Mouse (Mus musculus) ES-E14 (cell line): Measurements from ENCODE around the gene Grm4. TPM values are rescaled to one million over a fixed set of nuclear protein-coding genes. Genes with fewer than 3 reads are reported as not detected.

Source experiments
- DNase-seq: peaks from one replicate; pipeline ENCODE4 v3.0.0-alpha.2; 2013; ENCODE audit warnings: low read depth, low spot score
- H3K27ac ChIP-seq: 2 replicates; pipeline ENCODE4 v1.5.1; 2012; ENCODE audit warnings: low read depth, mild to moderate bottlenecking, low read length, moderate library complexity, mixed read lengths; ENCODE audit not compliant: poor library complexity, insufficient read depth, severe bottlenecking
- H3K36me3 ChIP-seq: 2 replicates; pipeline ENCODE4 v1.6.1; 2012; ENCODE audit warnings: mild to moderate bottlenecking, low read length, moderate library complexity, mixed read lengths; ENCODE audit not compliant: control insufficient read depth, poor library complexity, insufficient read depth, severe bottlenecking
- H3K4me1 ChIP-seq, 2 experiments: fragments of 150-350 bp in 1 of 2; sonication (generic) in 1 of 2; 2 replicates each; pipeline ENCODE4 v1.6.1; 2012; ENCODE audit warnings: low read length in 2 of 2, mild to moderate bottlenecking in 1 of 2, mixed read lengths in 1 of 2; ENCODE audit not compliant: control insufficient read depth in 2 of 2, insufficient read depth in 2 of 2, poor library complexity in 1 of 2
- H3K4me3 ChIP-seq, 2 experiments: fragments of 150-350 bp in 1 of 2; sonication (generic) in 1 of 2; 2 replicates each; pipeline ENCODE4 v1.5.1; 2012; ENCODE audit warnings: low read length in 2 of 2, low read depth in 1 of 2, mild to moderate bottlenecking in 1 of 2, mixed read lengths in 1 of 2; ENCODE audit not compliant: insufficient read depth in 1 of 2, poor library complexity in 1 of 2, severe bottlenecking in 1 of 2
- H3K9ac ChIP-seq: 2 replicates; pipeline ENCODE4 v1.6.1; 2012; ENCODE audit warnings: low read depth, mild to moderate bottlenecking, low read length, mixed read lengths; ENCODE audit not compliant: poor library complexity, insufficient read depth, severe bottlenecking
- H3K9me3 ChIP-seq: fragments of 150-350 bp; sonication (generic); 2 replicates; pipeline ENCODE4 v1.6.1; 2012; ENCODE audit warnings: low read depth, mild to moderate bottlenecking, low read length; ENCODE audit not compliant: control insufficient read depth, insufficient read depth
- CHD2 ChIP-seq: IDR thresholded peaks from 2 replicates; pipeline ENCODE4 v1.6.1; 2014; ENCODE audit warnings: mild to moderate bottlenecking, low read depth, low read length, inconsistent platforms
- HCFC1 ChIP-seq: IDR thresholded peaks from 2 replicates; pipeline ENCODE4 v1.6.1; 2012; ENCODE audit warnings: low read length, inconsistent platforms, borderline replicate concordance; ENCODE audit not compliant: insufficient read depth
- MAFK ChIP-seq: IDR thresholded peaks from 2 replicates; pipeline ENCODE4 v1.6.1; 2014; ENCODE audit warnings: mild to moderate bottlenecking, low read depth, low read length, inconsistent platforms; ENCODE audit not compliant: insufficient read depth
- ZC3H11A ChIP-seq: IDR thresholded peaks from 2 replicates; pipeline ENCODE4 v1.6.1; 2012; ENCODE audit warnings: low read depth, mild to moderate bottlenecking, inconsistent platforms, low read length, borderline replicate concordance
- ZNF384 ChIP-seq: IDR thresholded peaks from 2 replicates; pipeline ENCODE4 v1.6.1; 2012; ENCODE audit warnings: low read depth, low read length, inconsistent platforms
- in situ Hi-C, 2 experiments: fragments of 600-800 bp; cut with MboI; formaldehyde crosslinking; loops; one replicate each; pipeline ENCODE4 v1.15.1; 2025; ENCODE audit warnings: low sequenced_read_pairs in 2 of 2, inconsistent platforms in 1 of 2; ENCODE audit not compliant: unreplicated experiment in 2 of 2
- total RNA-seq: library from RNA; depleted of rRNA; stranded (reverse); fragments of 300-350 nt; gene quantifications from 2 replicates; pipeline ENCODE4 v1.2.3, GENCODE M21; 2012

The Grm4 gene
- total RNA-seq, 1 experiment, result 0.49 TPM

DNA sequence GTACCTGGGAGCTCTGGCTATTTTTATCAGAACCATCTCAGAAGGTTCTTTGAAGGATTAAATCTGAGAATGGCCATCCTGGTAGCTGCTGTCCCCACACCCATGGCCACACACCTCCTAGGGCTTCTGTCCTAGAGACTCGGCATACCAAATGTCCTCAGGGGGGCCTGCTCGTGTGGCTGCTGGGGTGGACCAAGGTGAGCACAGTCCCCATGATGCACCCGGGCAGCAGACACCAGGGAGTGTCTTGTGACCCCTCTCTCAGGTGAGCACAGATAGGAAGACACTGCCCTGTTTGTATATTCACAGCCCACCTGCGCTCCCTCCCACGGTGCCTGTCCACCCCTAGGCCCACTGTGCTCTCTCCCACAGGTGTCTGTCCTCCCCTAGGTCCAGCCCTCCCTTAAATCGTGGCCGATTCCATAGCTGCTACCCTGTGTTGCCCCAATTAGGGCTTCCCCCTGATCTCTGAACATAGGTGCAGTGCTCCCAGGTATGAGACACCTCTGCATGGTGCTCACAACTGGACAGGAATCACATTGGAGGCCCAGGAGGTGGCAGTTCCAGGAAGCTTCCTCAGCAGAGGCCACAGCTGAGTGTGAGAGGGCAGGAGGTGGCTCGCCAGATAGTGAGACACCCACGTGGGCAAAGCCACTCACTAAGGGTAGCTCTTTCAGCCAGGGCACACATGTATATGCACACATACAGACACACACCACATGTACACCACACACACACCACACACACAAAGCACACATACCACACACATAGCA is 66.0 kb downstream of the Grm4 start:
- no peak overlapping the region for H3K9ac ChIP-seq
- H3K36me3 ChIP-seq, result no peaks in the 10 kb centered on the region
- no peaks in the 10 kb centered on the region for H3K9me3 ChIP-seq
- no peak overlapping the region for H3K27ac ChIP-seq
- TF ChIP-seq ZNF384 (no peak), MAFK (no peak), CHD2 (no peak), ZC3H11A (no peak), HCFC1 (no peak)
- no peak overlapping the region for H3K4me3 ChIP-seq
- in situ Hi-C loops, result no loop called here
- H3K4me1 ChIP-seq, result no peaks in the 10 kb centered on the region
- DNase-seq, result no peak

DNA sequence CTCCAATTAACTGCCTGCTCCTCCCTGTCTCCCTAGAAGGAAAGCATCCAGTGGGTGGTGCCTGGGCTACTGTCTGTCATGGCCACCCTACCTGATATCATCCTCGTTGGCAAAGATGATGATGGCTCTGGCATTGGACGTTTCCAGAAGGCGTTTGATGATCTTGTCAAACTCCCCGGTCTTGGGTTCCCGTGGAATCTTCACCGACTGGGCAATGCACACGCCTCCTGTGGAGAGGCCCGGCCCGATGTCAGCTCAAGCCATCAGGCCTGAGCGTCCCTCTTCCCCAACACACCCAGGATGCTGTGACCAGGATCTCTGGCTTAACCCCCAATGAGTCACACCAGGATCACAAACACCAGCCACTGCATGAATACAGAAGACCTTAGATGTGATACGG is 66.8 kb downstream of the Grm4 start:
- Histone ChIP-seq H3K4me1 (no peaks in the 10 kb centered on the region), H3K9me3 (no peaks in the 10 kb centered on the region), H3K9ac (no peak overlapping the region), H3K36me3 (no peaks in the 10 kb centered on the region), H3K27ac (no peak overlapping the region), H3K4me3 (no peak overlapping the region)
- in situ Hi-C loops, result no loop called here
- no peak for DNase-seq
- TF ChIP-seq CHD2 (no peak), MAFK (no peak), HCFC1 (no peak), ZC3H11A (no peak), ZNF384 (no peak)

DNA sequence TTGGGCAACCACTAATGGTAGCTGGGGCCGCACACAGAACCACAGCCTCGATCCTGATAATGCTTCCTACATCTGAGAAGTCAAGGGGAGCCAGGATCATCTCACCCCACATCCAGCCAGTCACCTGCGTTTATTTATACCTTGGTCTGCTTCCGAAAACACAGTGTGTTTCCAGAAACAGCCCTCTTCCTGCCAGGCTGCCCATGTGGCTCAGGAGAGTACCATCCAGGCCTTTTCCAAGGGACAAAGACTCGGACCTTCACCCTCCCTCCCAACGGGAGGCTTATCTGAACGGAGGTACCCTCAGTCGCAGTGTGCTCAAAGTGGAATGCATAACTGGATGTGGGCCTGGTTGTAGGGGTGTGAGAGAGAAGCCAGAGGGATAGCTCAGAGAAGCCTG is 68.2 kb downstream of the Grm4 start:
- DNase-seq, result no peak
- in situ Hi-C loops, result no loop called here
- TF ChIP-seq HCFC1 (no peak), CHD2 (no peak), ZNF384 (no peak), MAFK (no peak), ZC3H11A (no peak)

GRCm38 (mm10) chr17:27451787-27452186 is 69.4 kb downstream of the Grm4 start:
- in situ Hi-C loops, result no loop called here
- Histone ChIP-seq H3K9me3 (no peaks in the 10 kb centered on the region), H3K4me3 (no peak overlapping the region), H3K4me1 (no peaks in the 10 kb centered on the region), H3K9ac (no peak overlapping the region), H3K36me3 (no peaks in the 10 kb centered on the region), H3K27ac (no peak overlapping the region)
- DNase-seq, result no peak
- TF ChIP-seq CHD2 (no peak), HCFC1 (no peak), ZC3H11A (peak; percentile 60; the same call in 1 of the 2 replicates), ZNF384 (no peak)

More for the DNA sequence above, 68.2 kb downstream of the Grm4 start:
- Histone ChIP-seq H3K36me3 (no peaks in the 10 kb centered on the region), H3K9ac (no peak overlapping the region), H3K4me3 (no peak overlapping the region), H3K4me1 (no peaks in the 10 kb centered on the region), H3K9me3 (no peaks in the 10 kb centered on the region), H3K27ac (no peak overlapping the region)
